Mouse (Mus musculus) limb, embryonic 13.5 days (tissue): ENCODE measurements around the gene Trim16. TPM values are rescaled to one million over a fixed set of nuclear protein-coding genes. Genes with fewer than 3 reads are reported as not detected.

Experiments used
- ATAC-seq: fragments of 200-750 bp; cut with Nextera tagmentation; 2 replicates; pipeline ENCODE4 v1.8.0; 2017; ENCODE audit warnings: low read depth, moderate number of reproducible peaks, moderate TSS enrichment; ENCODE audit not compliant: low FRiP score
- H3K27ac ChIP-seq: fragments of 300-500 bp; sonication (generic); 2 replicates; pipeline ENCODE4 v1.5.1; 2015; ENCODE audit warnings: inconsistent platforms, mild to moderate bottlenecking, moderate library complexity
- H3K27me3 ChIP-seq: fragments of 300-500 bp; sonication (generic); 2 replicates; pipeline ENCODE4 v1.6.1; 2015; ENCODE audit warnings: mild to moderate bottlenecking, inconsistent platforms
- H3K36me3 ChIP-seq: fragments of 300-500 bp; sonication (generic); 2 replicates; pipeline ENCODE4 v1.6.1; 2015; ENCODE audit warnings: inconsistent platforms, mild to moderate bottlenecking, moderate library complexity
- H3K4me1 ChIP-seq: fragments of 300-500 bp; sonication (generic); 2 replicates; pipeline ENCODE4 v1.6.1; 2015; ENCODE audit warnings: inconsistent platforms
- H3K4me2 ChIP-seq: fragments of 300-500 bp; sonication (generic); replicated peaks from 2 replicates; pipeline ENCODE4 v1.6.1; 2015; ENCODE audit warnings: inconsistent platforms, mild to moderate bottlenecking, moderate library complexity
- H3K4me3 ChIP-seq: fragments of 300-500 bp; sonication (generic); 2 replicates; pipeline ENCODE4 v1.5.1; 2015; ENCODE audit warnings: moderate library complexity, mild to moderate bottlenecking, inconsistent platforms
- H3K9ac ChIP-seq: fragments of 300-500 bp; sonication (generic); 2 replicates; pipeline ENCODE4 v1.6.1; 2015; ENCODE audit warnings: mild to moderate bottlenecking, inconsistent platforms
- H3K9me3 ChIP-seq: fragments of 300-500 bp; sonication (generic); 2 replicates; pipeline ENCODE4 v1.6.1; 2016; ENCODE audit warnings: inconsistent platforms
- WGBS: fragments of 180-500 bp; shearing (Covaris S2); methylation state at CpG from one replicate; pipeline ENCODE4 v1.1.7; 2015; 5-methylcytosine and 5-hydroxymethylcytosine counted together
- polyA plus RNA-seq: library from polyadenylated mRNA; unstranded; fragments of >200 nt; fragmentation: Nextera tagmentation; extraction: Ambion mirVana; gene quantifications from 2 replicates; pipeline ENCODE4 v1.2.1, GENCODE M21; 2015

The Trim16 gene
- polyA plus RNA-seq, 1 experiment from 2014 or later, result 17.7 TPM

DNA sequence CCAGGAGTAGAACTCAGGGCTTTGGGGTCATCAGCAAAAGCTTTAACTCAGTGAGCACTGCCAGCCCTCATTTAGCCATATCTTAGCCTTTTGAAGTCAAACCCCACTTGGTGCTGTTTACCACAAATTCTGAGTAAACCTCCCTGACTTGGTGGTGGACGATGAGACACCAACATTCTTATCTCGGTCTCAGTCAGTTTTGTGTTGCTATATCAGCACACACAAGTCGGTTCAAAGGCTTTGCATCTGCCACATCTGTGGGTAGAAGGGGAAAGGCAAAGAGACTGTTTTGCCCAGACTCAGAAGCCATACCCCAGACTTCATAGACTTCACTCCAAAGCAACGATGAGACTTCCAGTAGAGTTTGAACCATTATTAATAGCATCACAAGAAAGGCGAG is 24.5 kb downstream of the Trim16 start:
- Histone ChIP-seq H3K9me3 (no peaks in the 10 kb centered on the region), H3K27me3 (no peaks in the 10 kb centered on the region), H3K9ac (no peak overlapping the region), H3K36me3 (peaks cover 20% of the 10 kb centered on the region), H3K4me3 (no peak overlapping the region), H3K27ac (no peak overlapping the region), H3K4me2 (no peak overlapping the region), H3K4me1 (peaks cover 25% of the 10 kb centered on the region)
- 83% methylated on average over 5 of the region's 5 CpGs for WGBS
- no peak for ATAC-seq

DNA sequence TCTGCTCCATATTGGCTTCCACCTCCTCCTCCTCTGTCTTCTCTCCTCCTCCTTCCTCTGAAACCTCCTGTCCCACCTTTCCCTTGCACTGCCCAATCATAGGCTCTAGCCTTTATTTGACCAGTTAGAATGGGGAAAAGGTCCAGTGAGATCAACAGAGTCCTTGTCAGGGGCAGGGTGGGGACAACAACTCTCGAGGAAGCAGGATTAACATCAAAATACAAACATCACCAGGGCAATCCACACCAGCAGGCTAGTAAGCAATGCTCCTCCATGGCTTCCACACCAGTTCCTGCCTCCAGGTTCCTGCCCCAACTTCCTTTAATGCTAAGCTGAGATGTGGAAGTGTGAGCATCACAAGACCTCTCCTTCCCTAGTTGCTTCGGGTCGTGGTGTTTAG is 25.7 kb downstream of the Trim16 start:
- 76% methylated on average over 3 of the region's 3 CpGs for WGBS
- ATAC-seq, result no peak
- Histone ChIP-seq H3K9ac (no peak overlapping the region), H3K4me2 (no peak overlapping the region), H3K4me1 (peaks cover 25% of the 10 kb centered on the region), H3K27me3 (no peaks in the 10 kb centered on the region), H3K9me3 (no peaks in the 10 kb centered on the region), H3K4me3 (no peak overlapping the region), H3K36me3 (peaks cover 9% of the 10 kb centered on the region), H3K27ac (no peak overlapping the region)

DNA sequence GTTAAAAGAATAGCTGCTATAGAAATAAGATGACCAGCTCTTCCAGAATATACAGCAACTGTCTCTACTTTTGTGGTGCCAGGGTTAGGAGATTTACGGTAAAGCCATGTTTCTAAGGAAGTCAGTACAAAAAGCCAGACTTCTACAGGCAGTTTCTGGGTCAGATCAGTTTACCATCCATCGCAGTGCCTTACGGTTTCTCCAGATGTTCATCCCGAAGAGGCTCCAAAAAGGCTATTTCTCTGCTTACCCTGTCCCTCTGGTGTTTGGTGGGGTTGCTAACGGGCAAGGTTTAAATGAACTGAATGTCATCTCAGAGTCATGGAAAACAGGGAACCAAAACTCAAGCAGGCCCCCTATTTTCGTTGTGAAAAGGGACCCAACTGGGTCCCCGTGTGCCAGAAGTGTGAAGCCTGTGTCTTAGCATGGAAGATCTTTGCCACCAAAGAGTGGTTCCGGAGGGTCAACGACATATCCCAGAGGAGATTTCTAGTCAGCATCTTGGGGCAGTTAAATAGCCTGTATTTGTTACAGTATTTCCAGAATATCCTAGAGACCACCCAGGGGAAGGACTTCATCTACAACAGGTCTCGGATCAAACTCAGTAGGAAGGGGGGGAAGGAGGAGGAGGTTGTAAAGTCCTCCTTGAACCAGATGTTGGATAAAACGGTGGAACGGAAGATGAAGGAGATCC is 27.1 kb downstream of the Trim16 start, which contains the start of gene Fbxw10:
TSS of gene Fbxw10 (plus strand) at position 109 of the 694 bp plus-strand sequence.
- peak within 1 kb of the TSS; percentile 35 for H3K4me3 ChIP-seq
- 6% methylated on average over 12 of the region's 12 CpGs for WGBS
- no peaks in the 10 kb centered on the region for H3K9me3 ChIP-seq
- peaks cover 25% of the 10 kb centered on the region for H3K4me1 ChIP-seq
- ATAC-seq, result peak; percentile 78; the same call in 1 of the 2 replicates
- H3K27me3 ChIP-seq, result no peaks in the 10 kb centered on the region
- peak within 1 kb of the TSS; percentile 58 for H3K4me2 ChIP-seq
- peak within 1 kb of the TSS; percentile 48; the same call in 1 of the 2 replicates for H3K9ac ChIP-seq
- H3K36me3 ChIP-seq, result no peaks in the 10 kb centered on the region
- peak within 1 kb of the TSS; percentile 80 for H3K27ac ChIP-seq

DNA sequence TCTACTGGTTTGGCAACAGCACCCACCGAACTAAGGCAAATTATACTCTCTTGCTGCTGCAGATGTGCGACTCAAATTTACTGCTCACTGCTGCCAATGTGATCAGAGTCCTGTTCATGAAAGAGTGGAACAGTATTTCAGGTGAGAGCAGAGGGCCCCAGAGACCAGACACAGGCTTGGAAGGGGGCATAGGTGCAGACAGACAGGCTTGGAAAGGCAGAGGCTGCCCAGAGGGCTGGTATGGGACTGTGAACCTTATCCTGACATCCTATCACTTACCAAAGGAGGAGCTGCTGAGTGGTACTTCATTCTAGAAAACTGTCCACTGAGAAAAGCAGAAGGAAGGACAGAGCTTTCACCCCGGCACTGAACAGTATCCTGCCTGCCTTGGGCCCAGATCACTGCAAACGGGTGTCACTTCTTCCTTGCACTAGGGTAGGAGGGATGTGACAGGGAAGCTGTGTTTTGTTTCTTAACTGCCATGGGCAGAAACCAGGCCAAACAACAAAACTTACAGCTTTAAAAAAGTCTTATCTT is 27.7 kb downstream of the Trim16 start:
- H3K4me3 ChIP-seq, result peak overlapping the region; percentile 35; the same call in 1 of the 2 replicates
- H3K27me3 ChIP-seq, result no peaks in the 10 kb centered on the region
- H3K4me2 ChIP-seq, result peak overlapping the region; percentile 58
- peaks cover 25% of the 10 kb centered on the region for H3K4me1 ChIP-seq
- H3K27ac ChIP-seq, result peak overlapping the region; percentile 80
- no peaks in the 10 kb centered on the region for H3K9me3 ChIP-seq
- ATAC-seq, result 0 out of 2 replicates have a peak, but pooled peaks have one; percentile 11
- WGBS, result 25% methylated on average over 4 of the region's 4 CpGs
- H3K9ac ChIP-seq, result peak overlapping the region; percentile 48; the same call in 1 of the 2 replicates
- H3K36me3 ChIP-seq, result no peaks in the 10 kb centered on the region

DNA sequence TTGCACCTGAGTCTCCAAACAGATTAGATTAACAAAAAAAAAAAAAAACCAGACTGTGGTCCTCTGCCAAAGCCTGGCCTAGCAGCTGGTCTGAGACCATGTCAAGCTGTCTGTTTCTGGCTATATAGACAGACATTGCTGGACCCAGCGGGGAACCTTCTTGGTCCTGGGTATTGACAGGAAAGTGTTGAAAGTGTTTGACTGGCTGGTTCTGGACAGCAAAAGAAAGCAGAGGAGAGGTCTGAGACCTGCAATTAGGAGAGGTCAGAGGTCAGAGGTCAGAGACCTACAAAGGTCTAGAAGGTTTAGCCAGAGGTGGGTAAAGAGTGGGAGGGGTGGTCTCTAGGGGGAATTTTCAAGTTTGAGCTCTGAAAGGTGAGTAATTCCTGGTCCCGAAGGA is 28.3 kb downstream of the Trim16 start:
- no peaks in the 10 kb centered on the region for H3K27me3 ChIP-seq
- no peaks in the 10 kb centered on the region for H3K36me3 ChIP-seq
- H3K4me2 ChIP-seq, result no peak overlapping the region
- 42% methylated on average over 2 of the region's 2 CpGs for WGBS
- no peak overlapping the region for H3K27ac ChIP-seq
- no peak overlapping the region for H3K4me3 ChIP-seq
- H3K9me3 ChIP-seq, result no peaks in the 10 kb centered on the region
- no peak for ATAC-seq
- H3K4me1 ChIP-seq, result peaks cover 25% of the 10 kb centered on the region
- 0 out of 2 replicates have a peak overlapping the region, but pooled peaks have one; percentile 13 for H3K9ac ChIP-seq

DNA sequence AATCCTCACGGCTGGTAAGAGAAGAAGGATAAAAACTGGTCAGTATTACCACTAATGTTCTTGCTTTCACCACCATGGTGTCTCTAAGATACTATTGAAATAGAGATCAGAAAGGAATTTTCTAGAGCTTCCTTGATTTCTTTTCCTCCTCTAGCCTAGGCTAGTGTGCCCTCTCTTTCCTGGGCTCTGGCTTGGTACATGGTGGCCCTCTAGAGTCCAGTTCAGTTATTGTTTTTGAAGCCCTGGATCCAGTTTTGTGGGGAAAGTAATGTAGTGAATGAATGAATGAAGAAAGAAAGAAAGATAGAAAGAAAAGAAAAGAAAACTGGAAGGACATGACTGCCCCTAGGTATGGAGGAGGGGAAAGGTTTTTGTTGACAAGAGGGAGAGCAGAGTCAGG is 31.2 kb downstream of the Trim16 start:
- no peak overlapping the region for H3K4me3 ChIP-seq
- no peaks in the 10 kb centered on the region for H3K27me3 ChIP-seq
- H3K36me3 ChIP-seq, result no peaks in the 10 kb centered on the region
- H3K4me1 ChIP-seq, result peaks cover 17% of the 10 kb centered on the region
- ATAC-seq, result no peak
- WGBS, result 78% methylated on average over 1 of the region's 1 CpGs
- H3K9me3 ChIP-seq, result no peaks in the 10 kb centered on the region
- no peak overlapping the region for H3K27ac ChIP-seq
- no peak overlapping the region for H3K4me2 ChIP-seq
- no peak overlapping the region for H3K9ac ChIP-seq

DNA sequence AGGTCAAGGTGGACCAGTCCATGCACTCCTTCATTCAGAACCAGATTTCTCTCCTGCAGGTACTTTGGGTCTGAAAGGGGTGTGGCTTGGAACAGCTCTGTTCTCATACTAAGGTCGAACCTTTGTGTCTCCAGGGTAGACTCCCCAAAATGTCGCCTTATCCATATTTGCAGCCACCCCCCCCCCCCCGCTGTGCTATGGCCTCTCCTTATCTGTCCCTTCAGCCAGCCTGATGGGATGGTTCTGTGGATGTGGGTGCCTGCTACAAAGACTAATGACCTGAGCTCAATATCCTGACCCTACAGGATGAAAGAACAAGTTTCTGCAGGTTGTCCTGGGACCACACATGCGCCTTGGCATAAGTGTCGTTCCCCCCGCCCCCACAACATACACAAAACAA is 33.3 kb downstream of the Trim16 start:
- no peak for ATAC-seq
- Histone ChIP-seq H3K4me3 (no peak overlapping the region), H3K9me3 (no peaks in the 10 kb centered on the region), H3K27ac (no peak overlapping the region), H3K4me1 (peaks cover 3% of the 10 kb centered on the region), H3K36me3 (no peaks in the 10 kb centered on the region), H3K27me3 (no peaks in the 10 kb centered on the region), H3K9ac (no peak overlapping the region), H3K4me2 (no peak overlapping the region)
- WGBS, result 89% methylated on average over 6 of the region's 6 CpGs

DNA sequence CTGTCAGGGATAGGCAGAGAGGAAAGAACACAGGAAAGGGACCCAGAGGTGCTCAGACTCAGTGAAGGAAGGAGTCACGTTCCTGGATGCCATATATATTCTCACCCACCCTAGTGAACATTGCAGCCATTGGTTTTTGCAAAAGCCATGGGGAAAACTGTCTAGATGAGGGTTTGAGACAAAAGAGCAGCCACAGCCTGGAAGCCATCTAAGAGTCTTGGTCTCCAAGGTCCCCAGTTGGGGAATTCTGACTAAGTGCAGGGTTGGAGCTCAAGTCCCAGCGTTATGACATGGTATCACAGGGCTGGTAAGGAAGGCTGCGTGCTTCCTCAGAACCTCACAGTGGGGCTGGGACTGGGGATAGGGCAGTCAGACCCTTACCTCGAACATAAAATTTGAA is 45.5 kb downstream of the Trim16 start:
- no peak for ATAC-seq

DNA sequence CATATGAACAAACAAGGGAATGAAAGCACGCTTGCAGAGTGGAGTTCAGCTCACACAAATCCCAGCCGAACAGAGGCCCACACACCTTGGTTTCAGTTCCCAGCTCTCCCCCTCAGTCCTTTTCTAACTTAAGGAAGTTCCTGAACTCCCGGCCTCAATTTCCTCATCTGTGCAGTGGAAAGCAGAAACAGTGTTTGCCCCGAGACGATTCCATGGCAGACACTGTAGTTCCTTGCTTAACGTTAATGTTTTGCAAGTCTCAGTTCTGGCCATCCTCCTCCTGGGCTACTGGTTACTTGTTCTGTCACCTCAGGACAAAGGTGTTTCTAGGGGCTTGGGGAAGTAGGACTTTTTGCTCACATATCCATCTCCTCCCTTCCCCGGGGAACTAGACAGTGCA is 46.7 kb downstream of the Trim16 start:
- H3K9me3 ChIP-seq, result no peaks in the 10 kb centered on the region
- H3K4me2 ChIP-seq, result no peak overlapping the region
- ATAC-seq, result no peak
- H3K27me3 ChIP-seq, result no peaks in the 10 kb centered on the region; the same call in 1 of the 2 replicates
- H3K36me3 ChIP-seq, result no peaks in the 10 kb centered on the region
- no peaks in the 10 kb centered on the region for H3K4me1 ChIP-seq
- no peak overlapping the region for H3K9ac ChIP-seq
- H3K4me3 ChIP-seq, result no peak overlapping the region
- WGBS, result 75% methylated on average over 7 of the region's 7 CpGs
- no peak overlapping the region for H3K27ac ChIP-seq

More for the DNA sequence above, 45.5 kb downstream of the Trim16 start:
- H3K4me2 ChIP-seq, result no peak overlapping the region
- H3K36me3 ChIP-seq, result no peaks in the 10 kb centered on the region
- H3K9me3 ChIP-seq, result no peaks in the 10 kb centered on the region
- no peaks in the 10 kb centered on the region; the same call in 1 of the 2 replicates for H3K27me3 ChIP-seq
- H3K4me3 ChIP-seq, result no peak overlapping the region
- H3K9ac ChIP-seq, result no peak overlapping the region
- H3K27ac ChIP-seq, result no peak overlapping the region
- 80% methylated on average over 4 of the region's 4 CpGs for WGBS
- no peaks in the 10 kb centered on the region for H3K4me1 ChIP-seq

DNA sequence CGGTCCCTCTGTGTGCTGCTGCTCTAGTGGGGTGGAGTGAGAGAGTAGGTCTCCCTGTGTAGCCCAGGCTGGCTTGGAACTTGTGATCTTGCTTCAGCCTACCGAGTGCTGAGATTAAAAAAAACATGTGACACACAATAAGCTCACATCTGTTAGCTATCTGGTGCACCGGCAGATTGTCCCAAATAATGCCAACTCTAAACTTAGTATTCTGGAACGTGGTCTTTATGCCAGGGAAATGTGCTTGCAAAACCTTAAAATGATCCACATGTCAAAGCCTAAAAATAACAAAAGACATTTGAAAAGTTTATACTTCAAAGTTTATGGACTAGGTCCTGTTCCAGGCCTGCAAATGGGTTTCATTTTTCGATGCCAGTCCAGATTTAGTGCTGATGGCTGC is 49.2 kb downstream of the Trim16 start:
- H3K27me3 ChIP-seq, result no peaks in the 10 kb centered on the region; the same call in 1 of the 2 replicates
- no peaks in the 10 kb centered on the region for H3K9me3 ChIP-seq
- H3K36me3 ChIP-seq, result no peaks in the 10 kb centered on the region
- no peak overlapping the region for H3K4me3 ChIP-seq
- ATAC-seq, result no peak
- no peak overlapping the region for H3K27ac ChIP-seq
- H3K9ac ChIP-seq, result no peak overlapping the region
- H3K4me2 ChIP-seq, result no peak overlapping the region
- WGBS, result 51% methylated on average over 5 of the region's 5 CpGs
- H3K4me1 ChIP-seq, result no peaks in the 10 kb centered on the region

DNA sequence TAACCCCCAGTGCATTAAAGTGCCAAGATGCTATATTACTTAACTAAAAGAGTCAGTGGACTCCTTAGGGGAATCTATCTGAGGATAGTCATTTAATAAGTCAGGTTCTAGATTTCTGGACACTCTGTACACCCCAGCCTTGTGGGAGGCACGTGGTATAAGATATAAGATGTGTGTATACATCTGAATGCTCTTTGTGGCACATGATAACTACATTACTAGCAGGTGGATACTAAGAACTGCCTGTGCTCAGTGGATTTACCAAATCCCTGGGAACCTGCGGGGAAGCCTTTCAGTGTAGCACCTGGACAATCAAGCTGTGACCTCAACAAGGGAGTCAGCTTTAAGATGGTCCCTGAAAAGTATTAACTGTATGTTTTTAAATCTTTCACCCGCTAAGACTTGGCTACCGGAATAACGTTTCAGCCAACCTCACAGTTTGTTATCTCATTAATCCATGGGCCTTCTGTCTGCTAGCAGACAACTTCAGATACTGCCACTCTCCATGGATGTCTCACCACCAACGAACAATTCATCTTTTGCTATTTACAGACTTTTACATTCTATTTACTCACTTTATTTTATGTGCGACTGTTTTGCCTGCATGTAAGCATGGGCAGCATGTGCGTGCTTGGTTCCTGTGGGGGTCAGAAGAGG is 49.8 kb downstream of the Trim16 start:
- H3K4me3 ChIP-seq, result no peak overlapping the region
- ATAC-seq, result no peak
- no peaks in the 10 kb centered on the region for H3K9me3 ChIP-seq
- H3K27ac ChIP-seq, result no peak overlapping the region
- WGBS, result 79% methylated on average over 8 of the region's 8 CpGs
- no peaks in the 10 kb centered on the region for H3K36me3 ChIP-seq
- no peaks in the 10 kb centered on the region; the same call in 1 of the 2 replicates for H3K27me3 ChIP-seq
- no peak overlapping the region for H3K4me2 ChIP-seq
- H3K4me1 ChIP-seq, result no peaks in the 10 kb centered on the region
- no peak overlapping the region for H3K9ac ChIP-seq

DNA sequence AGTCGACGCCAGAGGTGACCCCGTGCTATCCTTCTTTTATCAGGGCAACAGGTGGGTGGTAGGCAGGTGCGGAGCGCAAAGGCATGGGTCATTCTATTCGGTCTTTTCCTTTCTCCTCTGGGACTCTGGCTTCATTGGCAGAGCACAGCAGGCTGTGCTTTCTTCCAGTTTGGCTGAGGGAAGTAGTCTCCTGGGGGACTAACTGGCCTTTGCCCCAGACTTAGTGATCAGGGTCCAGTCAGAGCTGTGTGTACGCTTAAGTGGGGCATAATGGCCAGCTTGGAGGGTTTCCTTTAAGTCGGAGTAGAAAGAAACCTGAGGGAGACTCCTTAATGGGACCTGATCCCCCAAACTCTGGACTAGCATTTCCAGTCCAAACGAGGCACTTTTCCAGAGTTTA is 53.4 kb downstream of the Trim16 start:
- Histone ChIP-seq H3K9me3 (no peaks in the 10 kb centered on the region), H3K4me3 (no peak overlapping the region), H3K4me2 (no peak overlapping the region), H3K4me1 (no peaks in the 10 kb centered on the region), H3K9ac (no peak overlapping the region), H3K36me3 (no peaks in the 10 kb centered on the region), H3K27me3 (no peaks in the 10 kb centered on the region), H3K27ac (no peak overlapping the region)
- no peak for ATAC-seq
- 72% methylated on average over 9 of the region's 9 CpGs for WGBS
